Mouse (Mus musculus) gastrocnemius, postnatal 36 days (tissue): ENCODE measurements around the gene Ccdc88c. TPM values are rescaled to one million over a fixed set of nuclear protein-coding genes. Genes with fewer than 3 reads are reported as not detected.
A peak's percentile ranks its signal among the peaks of the same experiment; 100 is the strongest.

Experiments used
- DNase-seq, 2 experiments: peaks; one replicate each; pipeline ENCODE4 v3.0.0; 2022
- intact Hi-C: fragments of 180-260 bp; cut with DNase I; formaldehyde crosslinking; loops from one replicate; pipeline ENCODE4 v1.15.1; 2025
- long read RNA-seq, 2 experiments: library from polyadenylated mRNA; stranded (forward); transcript quantifications; one replicate each; pipeline ENCODE4 v2.0.0; 2021
- total RNA-seq, 2 experiments: library from RNA; stranded (reverse); gene quantifications; 2 replicates each; pipeline ENCODE4 v1.2.3; 2021

Gene Ccdc88c
- total RNA-seq, result 10 to 100 TPM; 32.3 to 33.9 TPM
- long read RNA-seq, experiment 1, partial matches to known transcripts, result 0 of 7 reads
- long read RNA-seq, experiment 1, other reads (novel, unspliced or antisense), result 4 of 7 reads
- long read RNA-seq, experiment 2, partial matches to known transcripts, result 1 of 8 reads
- long read RNA-seq, experiment 2, other reads (novel, unspliced or antisense), result 7 of 8 reads

DNA sequence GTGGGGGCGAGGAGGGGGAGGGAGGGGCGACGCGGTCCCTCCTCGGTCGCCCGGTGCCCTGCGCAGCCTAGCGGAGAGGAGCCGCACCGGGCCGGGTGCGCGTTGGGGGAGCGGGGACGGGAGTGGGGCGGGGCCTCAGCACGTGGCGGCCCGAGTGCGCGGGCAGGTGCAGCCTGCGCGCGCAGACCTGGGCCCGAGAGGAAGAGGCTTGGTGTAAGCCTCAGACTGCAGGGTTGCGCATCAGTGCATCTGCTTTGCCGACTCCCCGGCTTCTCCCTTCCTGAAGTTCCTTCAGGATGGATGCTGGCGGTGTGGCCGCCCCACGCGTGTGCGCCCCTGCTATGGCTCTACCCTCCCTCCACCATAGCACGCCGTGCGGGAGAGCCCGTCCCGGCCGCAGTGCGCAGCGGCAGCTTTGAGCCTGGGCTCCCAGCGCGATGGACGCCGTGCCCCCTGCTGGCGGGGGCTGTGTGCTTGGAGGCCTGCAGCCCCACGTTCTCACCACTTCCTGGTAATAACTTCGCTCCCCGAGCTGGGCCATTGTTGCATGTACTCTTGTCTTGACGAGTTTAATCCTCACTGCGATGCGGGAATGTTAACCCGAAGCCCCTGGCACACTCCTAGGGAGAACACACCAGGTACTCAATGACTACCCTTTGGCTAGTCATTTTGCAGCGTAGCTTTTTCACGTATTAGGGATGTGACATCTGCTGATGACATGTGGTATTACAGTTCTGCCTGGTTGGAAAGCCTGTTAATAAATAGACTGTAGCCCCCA lies at the start of gene Ccdc88c:
Gene Ccdc88c (minus strand): TSS at position 103 of the 778 bp plus-strand sequence.
- intact Hi-C loops, result loop anchor here (1.0 kb wide), 3 partner anchors 72 to 93 kb away; no protein-coding TSS in a partner anchor
- peak; percentile 74 to 75 for DNase-seq

DNA sequence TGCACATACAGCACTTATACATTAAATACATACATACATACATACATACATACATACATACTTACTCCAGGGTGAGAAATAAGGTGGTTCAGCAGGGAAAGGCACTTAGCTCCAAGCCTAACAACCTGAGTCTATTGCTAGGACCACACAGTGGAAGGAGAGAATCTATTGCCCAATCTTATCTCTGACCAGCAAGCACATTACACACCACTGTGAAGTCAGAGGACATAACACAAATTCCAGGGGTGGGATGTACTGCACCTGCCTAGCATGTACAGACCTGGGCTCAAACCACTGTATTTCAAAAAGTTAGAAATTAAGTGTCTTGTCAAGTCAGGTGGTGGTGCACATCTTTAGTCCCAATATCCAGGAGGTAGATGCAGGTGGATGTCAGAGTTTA lies 49.1 kb upstream of the Ccdc88c start:
- intact Hi-C loops, result no loop called here
- DNase-seq, result no peak

DNA sequence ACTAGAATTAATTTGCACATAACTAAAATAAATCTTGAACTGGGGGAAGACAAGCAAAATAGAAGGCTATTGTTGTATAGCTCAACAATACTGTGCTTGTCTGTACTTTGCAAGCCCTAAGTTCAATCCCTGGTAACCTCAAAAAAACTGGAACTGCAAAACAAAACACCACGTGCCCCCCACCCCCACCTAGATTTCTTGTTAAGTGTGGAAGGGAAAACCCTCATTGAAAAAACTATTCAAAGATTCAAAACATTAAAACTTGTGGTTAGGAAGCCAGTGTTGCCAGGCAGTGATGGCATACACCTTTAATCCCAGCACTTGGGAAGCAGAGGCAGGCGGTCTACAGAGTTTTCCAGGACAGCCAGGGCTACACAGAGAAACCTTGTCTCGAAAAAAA lies 46.6 kb upstream of the Ccdc88c start:
- no peak for DNase-seq
- intact Hi-C loops, result no loop called here

DNA sequence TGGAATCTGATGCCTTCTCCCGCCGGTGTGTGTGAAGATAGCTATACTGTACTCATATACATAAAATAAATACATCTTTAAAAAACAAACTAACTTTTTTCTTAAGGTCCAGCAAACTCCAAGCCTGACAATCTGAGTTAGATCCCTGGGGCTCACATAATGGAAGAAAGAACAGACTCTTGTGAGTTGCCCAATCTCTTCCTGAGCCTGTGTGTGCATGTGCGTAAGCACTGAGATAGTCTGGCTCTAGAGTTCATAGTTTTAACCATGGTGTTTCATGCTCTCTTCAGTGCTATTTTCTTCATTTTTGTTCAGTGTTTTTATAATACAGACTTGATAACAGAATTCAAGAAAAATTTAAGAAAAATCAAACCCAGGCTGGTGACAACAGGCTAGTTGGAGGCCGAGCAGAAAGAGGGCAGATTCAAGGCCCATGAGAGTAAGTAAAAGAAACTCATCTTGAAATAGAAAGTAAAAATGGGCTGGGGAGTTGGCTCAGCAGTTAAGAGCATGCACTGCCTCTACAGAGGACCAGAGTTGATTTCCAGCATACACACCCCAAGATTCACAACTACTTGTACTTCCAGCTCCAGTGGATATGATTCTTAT lies 46.1 kb upstream of the Ccdc88c start:
- no peak for DNase-seq
- intact Hi-C loops, result no loop called here

DNA sequence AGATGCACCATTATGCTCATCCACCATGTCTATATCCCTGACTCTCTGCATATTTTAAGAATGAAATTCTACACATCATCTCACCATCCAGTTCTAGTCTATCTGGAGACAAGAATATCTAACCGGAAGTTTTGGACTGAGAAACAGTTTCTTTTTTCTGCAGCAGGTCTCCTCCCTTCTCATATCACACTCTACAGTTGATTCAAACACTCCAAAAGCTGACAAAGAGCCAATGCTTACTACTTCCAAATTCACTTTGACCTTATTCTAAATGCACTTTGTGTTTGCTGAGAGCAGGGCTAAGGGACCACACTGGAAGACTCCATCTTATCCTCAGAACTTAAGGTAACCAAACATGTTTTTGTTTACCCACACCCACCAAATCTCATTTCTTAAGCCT lies 41.0 kb upstream of the Ccdc88c start:
- intact Hi-C loops, result no loop called here
- no peak for DNase-seq

GRCm38 (mm10) chr12:101066329-101066728 lies 37.5 kb upstream of the Ccdc88c start:
- intact Hi-C loops, result no loop called here
- no peak for DNase-seq

DNA sequence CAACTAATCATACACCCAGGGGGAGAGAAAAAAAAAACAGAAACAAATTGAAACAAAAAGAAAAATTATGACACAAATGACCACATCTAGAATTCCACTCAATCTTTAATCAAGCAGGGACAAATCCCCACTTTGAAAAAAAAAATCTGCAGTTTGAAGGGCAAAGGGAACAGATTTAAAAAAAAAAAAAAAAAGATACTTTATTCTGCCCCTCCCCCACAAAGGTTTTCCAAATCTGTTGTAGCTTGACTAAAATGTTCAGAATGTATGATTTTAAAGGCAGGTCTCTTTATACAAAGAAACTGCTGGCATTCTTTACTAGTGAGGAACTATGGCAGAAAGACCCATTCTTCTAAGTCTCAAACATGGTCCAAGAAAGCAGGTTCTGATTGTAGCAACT lies 11.1 kb upstream of the Ccdc88c start:
- DNase-seq, result no peak
- intact Hi-C loops, result no loop called here

DNA sequence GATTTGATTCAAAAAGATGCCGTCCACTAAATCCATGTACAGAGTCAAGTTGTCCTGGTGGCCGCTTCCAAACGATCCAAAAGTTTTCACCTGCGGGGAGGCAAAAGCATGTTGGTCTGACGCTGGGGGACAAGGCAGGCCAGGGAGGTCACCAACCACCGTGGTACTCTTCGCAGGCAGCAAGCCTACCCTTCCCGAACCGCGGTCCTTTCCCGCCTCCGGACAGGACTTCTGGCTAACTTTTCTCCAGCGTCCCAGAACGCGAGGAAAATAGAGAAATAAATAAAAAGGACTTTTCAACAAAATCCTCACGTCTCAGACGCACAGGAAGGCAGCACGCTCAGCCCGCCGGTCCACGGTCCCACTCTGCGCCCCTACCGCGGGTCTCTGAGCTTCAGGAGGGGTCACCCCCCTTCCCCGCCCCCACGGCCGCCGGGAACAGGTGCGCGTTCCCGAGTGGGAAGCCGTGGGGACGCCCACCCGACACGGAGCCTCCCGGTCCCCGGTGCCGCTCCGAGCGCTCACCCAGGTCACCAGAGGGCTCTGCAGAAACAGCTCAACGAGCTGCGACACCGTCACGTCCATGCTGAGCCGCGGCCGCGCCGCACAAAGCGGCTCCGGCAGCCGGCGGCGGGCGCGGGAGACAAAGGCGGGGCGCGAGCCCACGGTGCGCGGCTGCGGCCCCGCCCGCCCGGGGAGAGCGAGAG lies 456 bp downstream of the Ccdc88c start:
- no peak for DNase-seq
- intact Hi-C loops, result no loop called here

- peak in 1 of 2 experiments; percentile 22 for DNase-seq
- intact Hi-C loops, result no loop called here
Observed at GRCm38 (mm10) chr12:101027451-101028246, 1.2 kb downstream of the Ccdc88c start.

DNA sequence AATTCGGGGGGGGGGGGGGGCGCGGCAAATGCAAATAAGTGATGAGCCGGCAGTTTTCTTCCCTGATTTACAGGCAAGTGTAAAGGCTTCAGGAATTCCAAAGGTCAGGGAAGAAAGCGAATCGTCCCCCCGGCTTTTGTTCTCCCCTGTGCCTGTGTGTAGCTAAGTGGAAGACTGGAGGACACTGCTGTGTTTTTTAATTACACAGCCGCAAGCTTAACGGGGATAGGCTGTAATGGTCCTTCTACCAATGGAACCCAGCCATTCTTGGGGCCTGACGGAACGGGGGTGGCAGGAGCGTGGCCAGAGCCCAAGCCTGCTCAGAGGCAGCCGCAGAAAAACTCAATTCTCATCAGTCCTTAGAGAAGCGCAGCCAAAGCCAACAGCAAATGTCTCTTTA lies 1.9 kb downstream of the Ccdc88c start:
- intact Hi-C loops, result no loop called here
- DNase-seq, result peak in 1 of 2 experiments; percentile 13

GRCm38 (mm10) chr12:101026518-101026917 lies 2.3 kb downstream of the Ccdc88c start:
- peak in 1 of 2 experiments; percentile 12 for DNase-seq
- intact Hi-C loops, result no loop called here

DNA sequence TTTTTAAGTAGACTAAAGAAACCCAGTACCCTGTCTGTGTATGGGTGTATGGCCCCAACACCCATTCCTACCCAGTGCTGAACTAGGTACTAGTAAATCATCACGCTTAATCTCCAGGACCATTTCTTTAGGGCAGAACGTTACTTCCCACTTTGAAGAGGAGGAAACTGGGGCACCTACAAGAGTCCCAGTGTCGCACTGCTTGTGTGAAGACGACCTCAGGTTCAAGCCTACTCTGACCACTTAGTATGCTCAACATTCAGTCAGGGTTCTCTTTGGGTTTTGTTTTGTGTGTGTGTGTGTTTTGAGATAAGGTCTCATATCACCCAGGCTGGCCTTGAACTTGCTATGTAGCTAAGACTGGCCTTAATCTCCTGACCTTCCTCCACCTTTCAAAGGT lies 2.8 kb downstream of the Ccdc88c start:
- intact Hi-C loops, result no loop called here
- DNase-seq, result no peak

DNA sequence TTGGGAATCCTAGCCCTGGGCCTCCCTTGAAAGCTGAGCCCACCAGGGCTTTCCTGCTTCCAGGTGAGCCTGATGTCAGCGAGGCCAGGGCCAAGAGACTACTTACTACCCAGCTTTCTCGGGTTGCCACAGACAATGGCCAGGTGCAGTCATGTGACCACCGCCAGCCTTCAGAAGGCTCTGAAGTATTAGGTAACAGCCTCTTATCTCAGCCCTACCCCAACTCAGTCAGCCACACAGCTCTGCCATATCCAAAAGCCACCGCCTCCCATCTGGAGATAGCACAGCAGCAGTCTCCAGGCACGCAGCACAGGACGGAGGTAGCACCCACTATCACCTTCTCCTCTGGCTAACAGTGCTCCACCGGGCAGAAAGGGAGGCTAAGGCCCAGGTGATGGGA lies 3.5 kb downstream of the Ccdc88c start:
- intact Hi-C loops, result no loop called here
- peak in 1 of 2 experiments; percentile 13 for DNase-seq

DNA sequence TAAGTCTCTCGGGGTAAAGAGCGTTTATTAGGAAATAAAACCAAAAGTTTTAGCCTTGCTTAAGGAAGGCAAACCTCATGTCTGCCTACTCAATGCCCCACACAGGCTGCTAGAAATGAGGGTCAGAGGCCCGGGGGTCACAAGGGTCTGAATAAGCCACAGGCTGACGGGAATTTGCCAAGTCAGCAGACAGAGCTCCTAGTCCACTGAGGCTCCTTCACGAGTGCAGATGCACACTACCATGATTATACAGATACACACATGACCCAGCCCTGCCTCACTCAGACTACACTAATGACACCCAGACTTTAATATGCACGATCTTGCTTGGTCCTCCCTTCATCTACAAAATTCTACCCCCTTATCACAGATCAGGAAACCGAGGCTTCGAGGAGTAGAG lies 4.0 kb downstream of the Ccdc88c start:
- no peak for DNase-seq
- intact Hi-C loops, result no loop called here

GRCm38 (mm10) chr12:101023143-101023542 lies 5.7 kb downstream of the Ccdc88c start:
- DNase-seq, result no peak
- intact Hi-C loops, result no loop called here

- intact Hi-C loops, result no loop called here
- DNase-seq, result no peak
Observed at GRCm38 (mm10) chr12:101022353-101022752, 6.5 kb downstream of the Ccdc88c start.

- no peak for DNase-seq
- intact Hi-C loops, result no loop called here
Observed at GRCm38 (mm10) chr12:101021484-101022226, 7.2 kb downstream of the Ccdc88c start.

- intact Hi-C loops, result no loop called here
- peak in 1 of 2 experiments; percentile 10 for DNase-seq
Observed at GRCm38 (mm10) chr12:101020210-101021015, 8.4 kb downstream of the Ccdc88c start.

DNA sequence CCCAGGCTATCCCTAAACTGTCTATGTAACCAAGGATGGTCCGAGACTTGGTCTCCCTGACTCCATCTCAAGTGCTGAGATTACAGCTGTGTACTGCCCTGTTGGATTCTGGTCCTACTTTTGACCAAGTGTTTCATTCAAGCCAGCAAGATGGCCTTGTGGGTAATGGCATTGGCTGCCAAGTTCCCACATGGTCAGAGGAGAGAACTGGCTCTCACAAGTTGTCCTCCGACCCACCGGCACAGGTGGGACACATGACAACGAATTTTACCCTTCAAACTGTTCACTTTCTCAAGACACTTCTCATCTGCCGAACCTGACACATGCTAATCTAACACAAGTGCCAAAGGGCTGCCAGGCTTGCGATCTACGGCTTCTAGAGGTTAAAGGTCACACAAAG lies 9.4 kb downstream of the Ccdc88c start:
- DNase-seq, result peak in 1 of 2 experiments; percentile 11

More for the DNA sequence above, 9.4 kb downstream of the Ccdc88c start:
- intact Hi-C loops, result no loop called here
